Mouse (Mus musculus) G1E (cell line): ENCODE results near the gene Top3a. TPM values are rescaled to one million over a fixed set of nuclear protein-coding genes. Genes with fewer than 3 reads are reported as not detected.
A peak's percentile ranks its signal among the peaks of the same experiment; 100 is the strongest.

Source experiments
- ATAC-seq: 2 replicates; pipeline ENCODE4 v1.8.0; 2016; ENCODE audit warnings: mild to moderate bottlenecking; ENCODE audit not compliant: insufficient number of reproducible peaks, poor library complexity, low FRiP score, severe bottlenecking; ENCODE audit errors: extremely low read depth
- DNase-seq: peaks from one replicate; pipeline ENCODE4 v3.0.0; 2012; ENCODE audit warnings: low spot score
- H3K27me3 ChIP-seq: 2 replicates; pipeline ENCODE4 v1.6.1; 2012; ENCODE audit warnings: mild to moderate bottlenecking, low read length, inconsistent platforms; ENCODE audit not compliant: insufficient read depth
- H3K36me3 ChIP-seq: replicated peaks from 2 replicates; pipeline ENCODE3; 2012; ENCODE audit warnings: mild to moderate bottlenecking, inconsistent platforms
- H3K4me1 ChIP-seq: 2 replicates; pipeline ENCODE4 v1.6.1; 2012; ENCODE audit warnings: low read depth, low read length, inconsistent platforms, mixed read lengths; ENCODE audit not compliant: insufficient read depth
- H3K4me3 ChIP-seq: 2 replicates; pipeline ENCODE4 v1.5.1; 2012; ENCODE audit warnings: low read depth, mild to moderate bottlenecking, inconsistent platforms, low read length, moderate library complexity, mixed read lengths
- H3K9me3 ChIP-seq: replicated peaks from 2 replicates; pipeline ENCODE4 v1.6.1; 2012; ENCODE audit warnings: inconsistent platforms
- CTCF ChIP-seq: IDR thresholded peaks from 2 replicates; pipeline ENCODE4 v1.5.1; 2012; ENCODE audit warnings: low read depth, low read length, inconsistent platforms, mixed read lengths
- GATA1 ChIP-seq: IDR thresholded peaks from 2 replicates; pipeline ENCODE4 v1.6.1; 2012; ENCODE audit warnings: borderline replicate concordance, low read length, inconsistent platforms, mixed read lengths
- GATA2 ChIP-seq: IDR thresholded peaks from 2 replicates; pipeline ENCODE4 v1.6.1; 2012; ENCODE audit warnings: low read depth, low read length, inconsistent platforms, borderline replicate concordance
- POLR2AphosphoS5 ChIP-seq: IDR thresholded peaks from 2 replicates; pipeline ENCODE4 v1.6.1; 2012; ENCODE audit warnings: low read depth, low read length, inconsistent platforms; ENCODE audit not compliant: insufficient replicate concordance
- TAL1 ChIP-seq: conservative IDR thresholded peaks from 2 replicates; pipeline ENCODE4 v1.6.1; 2012; ENCODE audit warnings: low read depth, low read length, inconsistent platforms, mixed read lengths
- polyA plus RNA-seq: library from polyadenylated mRNA; stranded (reverse); fragments of >175 nt; gene quantifications from 2 replicates; pipeline ENCODE4 v1.2.3, GENCODE M21; 2012
- total RNA-seq, 2 experiments: library from RNA; stranded (forward) in 1 of 2; stranded (reverse) in 1 of 2; fragments of 200-1000 nt in 1 of 2; fragments of >200 nt in 1 of 2; fragmentation: Nextera tagmentation in 1 of 2; gene quantifications; 2 replicates each; pipeline ENCODE4 v1.2.3; 2014 to 2017

Gene Top3a
- total and polyA plus RNA-seq, 3 experiments = 11.1 to 24.0 (median 20.3) TPM

DNA sequence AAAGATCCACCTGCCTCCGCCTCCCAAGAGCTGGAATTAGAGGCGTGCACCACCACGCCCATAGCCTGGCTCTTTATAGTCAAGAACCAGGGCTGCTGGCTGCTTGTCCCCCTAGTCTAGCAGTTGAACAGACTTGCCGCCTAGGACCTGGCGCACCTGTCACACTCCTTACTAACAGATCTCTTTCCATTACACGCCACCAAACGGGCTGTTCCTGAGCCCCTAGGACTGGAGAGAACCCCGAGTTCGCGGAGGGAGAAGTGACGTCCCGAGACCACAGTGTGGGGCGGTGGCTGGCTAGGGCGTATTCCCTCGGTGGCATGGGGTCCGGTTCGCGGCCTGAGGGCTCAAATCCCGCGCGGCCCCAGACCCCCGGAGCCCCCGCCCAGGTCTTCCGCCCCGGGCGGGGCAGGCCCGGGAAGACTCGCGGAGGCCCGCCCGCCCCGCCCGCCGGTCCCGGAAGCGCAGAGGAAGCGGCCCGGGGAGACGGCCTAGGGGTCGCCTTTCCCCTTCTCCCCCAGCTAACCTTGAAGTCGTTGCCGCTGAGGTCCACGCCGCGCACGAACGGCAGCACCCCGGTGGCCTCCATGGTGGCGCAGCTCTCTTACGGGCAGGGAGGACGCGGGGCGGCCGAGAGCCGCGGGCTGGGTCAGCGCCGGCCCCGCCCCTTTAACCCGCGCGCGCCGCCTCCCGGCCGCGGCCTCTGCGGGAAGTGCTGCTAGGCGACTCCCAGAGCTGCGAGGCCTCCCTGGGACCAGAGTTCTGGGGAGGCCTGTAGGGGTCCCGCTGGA, 50.4 kb downstream of the Top3a start, which contains the start of gene Flii:
TSS of gene Flii (minus strand) at position 663 of the 791 bp plus-strand sequence.
- peak; percentile 92 for DNase-seq
- Histone ChIP-seq H3K4me1 (peaks cover 60% of the 10 kb centered on the region), H3K27me3 (no peaks in the 10 kb centered on the region), H3K4me3 (peak within 1 kb of the TSS; percentile 81), H3K36me3 (peaks cover 61% of the 10 kb centered on the region), H3K9me3 (no peaks in the 10 kb centered on the region)
- no peak for TF ChIP-seq CTCF
- no peak for TF ChIP-seq TAL1
- TF ChIP-seq GATA2 = no peak
- TF ChIP-seq GATA1 = no peak
- no peak for TF ChIP-seq POLR2AphosphoS5
- 0 out of 2 replicates have a peak, but pooled peaks have one; percentile 9 for ATAC-seq

DNA sequence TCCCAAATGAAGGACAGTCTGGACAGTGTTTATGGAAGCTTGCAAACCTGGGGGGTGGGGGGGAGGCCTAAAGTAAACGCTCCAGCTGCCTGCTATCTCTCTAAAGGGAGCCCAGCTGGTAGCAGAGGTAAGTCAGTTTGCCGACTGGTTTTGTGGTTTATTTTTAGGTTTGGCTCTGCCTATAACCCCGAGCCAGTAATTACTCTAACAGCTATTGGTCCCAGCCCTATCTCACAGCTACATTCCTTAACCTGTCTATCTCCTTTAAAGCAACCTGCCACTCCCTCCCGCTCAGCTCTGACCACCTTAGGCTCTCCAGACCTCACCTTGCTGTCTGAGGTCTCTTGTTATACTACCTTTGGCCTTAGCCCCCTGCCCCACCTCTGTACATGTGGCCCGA, 57.9 kb downstream of the Top3a start:
- Histone ChIP-seq H3K4me3 (no peak overlapping the region), H3K36me3 (peaks cover 99% of the 10 kb centered on the region), H3K4me1 (peaks cover 14% of the 10 kb centered on the region), H3K9me3 (no peaks in the 10 kb centered on the region), H3K27me3 (no peaks in the 10 kb centered on the region)
- TF ChIP-seq GATA1 (no peak), POLR2AphosphoS5 (no peak), GATA2 (no peak), CTCF (no peak), TAL1 (no peak)
- ATAC-seq = no peak
- no peak for DNase-seq

DNA sequence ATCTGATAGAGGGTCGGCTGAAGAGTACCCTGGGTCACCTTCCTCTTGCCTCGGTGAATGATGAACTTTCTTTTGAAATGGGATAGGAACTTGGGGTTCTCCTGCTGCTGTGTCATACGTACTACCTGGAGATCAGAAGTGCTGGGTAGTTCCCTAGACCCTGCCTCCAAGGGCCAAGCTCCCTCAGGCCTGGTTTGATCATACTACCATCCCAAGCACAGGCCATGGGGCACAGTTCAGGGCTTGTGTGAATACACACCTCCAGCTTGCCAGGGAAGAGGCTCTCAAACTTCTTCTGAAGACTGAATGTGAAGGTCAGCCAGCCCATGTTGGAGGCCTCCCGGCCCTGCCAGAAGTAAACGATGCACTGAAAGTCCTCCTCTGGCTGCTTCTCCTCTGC, 61.3 kb downstream of the Top3a start:
- no peaks in the 10 kb centered on the region for H3K27me3 ChIP-seq
- peaks cover 99% of the 10 kb centered on the region for H3K36me3 ChIP-seq
- no peak overlapping the region for H3K4me3 ChIP-seq
- peaks cover 14% of the 10 kb centered on the region for H3K4me1 ChIP-seq
- H3K9me3 ChIP-seq = no peaks in the 10 kb centered on the region
- TF ChIP-seq GATA1 (no peak), POLR2AphosphoS5 (no peak), TAL1 (no peak), GATA2 (no peak), CTCF (no peak)
- no peak for DNase-seq
- no peak for ATAC-seq

DNA sequence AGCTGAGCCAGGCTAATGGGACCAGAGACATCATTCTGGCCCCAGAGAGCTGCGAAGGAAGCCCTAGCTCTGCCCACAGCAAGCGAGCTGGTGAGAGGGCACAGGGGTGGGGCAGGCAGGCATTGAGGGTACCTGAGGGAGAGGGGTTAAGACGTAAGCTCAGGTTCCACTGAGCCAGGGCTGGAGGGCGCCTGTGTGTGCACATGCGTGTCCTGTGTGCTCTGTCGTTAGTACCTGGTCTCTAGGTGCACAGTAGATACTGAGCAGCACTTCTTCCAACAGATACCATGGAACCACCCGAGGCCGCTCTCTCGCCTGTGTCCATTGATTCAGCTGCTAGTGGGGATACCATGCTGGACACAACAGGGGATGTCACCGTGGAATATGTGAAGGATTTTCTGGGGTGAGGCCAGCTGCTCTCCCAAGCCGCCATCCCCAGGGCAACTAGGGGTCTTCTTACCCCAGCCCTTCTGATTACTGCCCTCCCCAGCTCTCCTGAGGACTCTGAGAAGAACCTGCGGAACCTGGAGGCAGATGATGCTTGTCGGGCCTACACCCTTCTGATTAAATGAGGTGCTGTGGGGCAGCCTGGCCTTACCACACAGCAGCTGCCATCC, 64.4 kb downstream of the Top3a start:
- DNase-seq (no peak), ATAC-seq (no peak)
- Histone ChIP-seq H3K4me3 (no peak overlapping the region), H3K27me3 (no peaks in the 10 kb centered on the region), H3K36me3 (peaks cover 100% of the 10 kb centered on the region), H3K4me1 (peaks cover 4% of the 10 kb centered on the region; the same call in 1 of the 2 replicates), H3K9me3 (no peaks in the 10 kb centered on the region)
- TF ChIP-seq GATA2 = no peak
- TF ChIP-seq GATA1 = no peak
- no peak for TF ChIP-seq CTCF
- no peak for TF ChIP-seq POLR2AphosphoS5
- TF ChIP-seq TAL1 = no peak

DNA sequence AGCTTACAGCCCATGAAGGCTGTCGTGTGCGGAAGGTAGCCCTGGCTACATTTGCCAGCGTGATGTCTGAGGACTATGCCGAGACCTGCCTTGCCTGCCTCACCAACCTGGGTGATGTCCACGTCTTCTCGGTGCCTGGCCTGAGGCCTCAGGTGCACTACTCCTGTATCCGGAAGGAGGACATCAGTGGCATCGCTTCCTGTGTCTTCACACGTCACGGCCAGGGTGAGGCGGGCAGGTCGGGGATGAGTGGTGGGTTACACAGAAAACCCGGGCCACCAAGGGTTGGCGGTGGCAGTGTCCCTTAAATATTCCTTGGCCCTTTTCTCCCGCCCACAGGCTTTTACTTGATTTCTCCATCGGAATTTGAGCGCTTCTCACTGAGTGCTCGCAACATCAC, 65.1 kb downstream of the Top3a start:
- H3K4me3 ChIP-seq = no peak overlapping the region
- no peak for DNase-seq
- peaks cover 7% of the 10 kb centered on the region for H3K4me1 ChIP-seq
- no peaks in the 10 kb centered on the region for H3K9me3 ChIP-seq
- no peaks in the 10 kb centered on the region for H3K27me3 ChIP-seq
- ATAC-seq = no peak
- H3K36me3 ChIP-seq = peaks cover 100% of the 10 kb centered on the region
- TF ChIP-seq GATA2 (no peak), TAL1 (no peak)

DNA sequence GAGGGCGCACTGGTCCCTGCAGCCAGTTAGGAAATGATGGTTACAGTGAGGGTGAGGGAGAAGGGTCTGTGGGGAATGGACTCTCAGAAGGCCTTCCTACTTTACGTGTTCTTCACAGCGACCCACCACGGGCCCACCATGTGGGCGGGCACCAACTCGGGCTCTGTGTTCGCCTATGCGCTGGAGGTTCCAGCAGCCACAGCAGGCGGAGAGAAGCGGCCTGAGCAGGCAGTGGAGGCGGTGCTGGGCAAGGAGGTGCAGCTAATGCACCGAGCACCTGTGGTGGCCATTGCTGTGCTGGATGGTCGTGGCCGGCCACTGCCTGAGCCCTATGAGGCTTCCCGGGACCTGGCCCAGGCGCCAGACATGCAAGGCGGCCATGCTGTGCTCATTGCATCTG, 65.9 kb downstream of the Top3a start:
- peaks cover 100% of the 10 kb centered on the region for H3K36me3 ChIP-seq
- peaks cover 8% of the 10 kb centered on the region for H3K4me1 ChIP-seq
- DNase-seq (no peak), ATAC-seq (no peak)
- no peak for TF ChIP-seq GATA1
- no peak for TF ChIP-seq TAL1
- no peak for TF ChIP-seq CTCF
- TF ChIP-seq GATA2 = no peak
- no peaks in the 10 kb centered on the region for H3K27me3 ChIP-seq
- no peak overlapping the region for H3K4me3 ChIP-seq
- no peaks in the 10 kb centered on the region for H3K9me3 ChIP-seq
